Mouse (Mus musculus) layer of hippocampus, adult 9-11 months (tissue): ENCODE results near the gene Rad51b.

ENCODE experiments used
- DNase-seq: peaks from one replicate; pipeline ENCODE4 v3.0.0; 2022

The Rad51b gene

DNA sequence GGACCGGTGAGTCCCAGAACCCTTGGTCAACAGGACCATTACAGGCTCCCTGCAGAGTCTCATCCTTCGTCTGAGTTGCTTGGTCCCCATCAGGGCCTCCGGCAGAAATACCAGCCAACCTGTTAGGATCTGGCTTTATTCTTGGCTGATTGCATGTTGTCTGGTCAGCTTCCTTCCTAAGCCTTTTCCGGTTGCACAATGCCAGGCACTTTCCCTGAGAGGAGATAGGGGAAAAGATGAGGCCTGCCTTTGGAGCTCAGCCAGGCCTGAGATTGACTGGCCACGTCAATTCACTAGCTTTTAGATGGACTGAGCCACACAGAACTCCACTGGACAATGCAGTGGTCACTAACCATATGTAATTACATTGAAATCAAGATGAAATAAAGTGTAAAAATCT, 552.9 kb downstream of the Rad51b start:
- DNase-seq, result peak; percentile 64

DNA sequence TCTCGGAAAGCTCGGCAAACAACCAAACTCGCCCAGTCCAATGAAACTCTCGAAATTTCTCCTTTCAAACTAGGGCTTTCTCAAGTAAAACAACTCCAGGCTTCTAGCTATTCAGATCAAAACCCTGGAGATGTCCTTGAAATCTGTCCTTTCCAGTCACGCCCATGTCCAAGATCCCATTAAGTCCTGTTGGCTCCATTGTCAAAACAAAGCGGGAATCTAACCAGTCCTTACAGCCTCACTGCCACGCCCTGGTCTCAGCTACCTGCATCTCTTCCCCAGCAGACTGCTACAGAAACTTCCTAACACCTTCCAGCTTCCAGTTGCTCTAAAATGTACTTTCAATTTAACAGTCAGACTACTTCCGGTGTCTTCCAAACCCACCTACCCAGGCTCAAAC, 554.8 kb downstream of the Rad51b start:
- no peak for DNase-seq

DNA sequence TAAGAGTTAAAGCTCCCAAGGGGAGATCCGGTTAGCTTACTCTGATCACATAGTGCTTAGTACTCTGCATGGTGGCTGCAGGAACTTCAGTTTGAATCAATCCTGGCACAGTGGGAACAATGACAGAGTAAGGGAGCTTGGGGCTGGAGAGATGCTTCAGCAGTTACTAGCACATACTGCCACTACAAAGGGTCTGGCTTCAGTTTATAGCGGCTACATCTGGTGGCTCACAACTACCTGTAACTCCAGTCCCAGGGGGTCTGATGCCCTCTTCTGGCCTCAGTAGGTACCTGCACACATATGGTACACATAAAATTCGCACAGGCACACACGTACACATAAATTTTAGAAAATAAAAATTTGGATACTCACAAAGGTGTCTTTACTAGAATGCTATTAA, 555.5 kb downstream of the Rad51b start:
- DNase-seq, result no peak

DNA sequence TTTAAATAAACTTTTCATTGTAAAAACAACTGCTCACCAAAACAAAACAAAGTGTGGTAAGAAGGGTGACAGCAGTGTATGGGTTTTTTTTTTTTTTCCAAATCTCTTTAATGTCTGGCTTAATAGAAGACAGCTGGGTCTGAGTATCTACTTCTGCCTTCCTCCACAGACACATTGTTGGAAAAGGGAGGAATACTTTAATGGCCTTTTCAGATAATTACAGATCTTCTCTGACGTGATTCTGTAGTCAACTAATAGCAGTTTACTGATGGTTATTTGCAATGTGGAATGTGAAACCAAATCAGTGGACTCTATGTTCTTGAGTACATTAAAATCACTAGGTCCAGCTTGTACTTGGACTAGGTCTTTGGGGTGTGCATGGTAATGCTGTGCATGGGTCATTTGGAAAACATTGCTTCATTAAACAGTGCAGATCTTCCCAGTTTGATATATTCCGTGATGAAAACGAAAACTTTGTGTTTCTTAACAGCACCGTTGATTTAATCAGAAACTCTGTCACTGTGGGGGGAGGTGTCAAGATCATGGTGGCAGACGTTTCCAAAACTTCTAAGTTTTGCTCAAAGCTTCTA, 556.9 kb downstream of the Rad51b start:
- no peak for DNase-seq

DNA sequence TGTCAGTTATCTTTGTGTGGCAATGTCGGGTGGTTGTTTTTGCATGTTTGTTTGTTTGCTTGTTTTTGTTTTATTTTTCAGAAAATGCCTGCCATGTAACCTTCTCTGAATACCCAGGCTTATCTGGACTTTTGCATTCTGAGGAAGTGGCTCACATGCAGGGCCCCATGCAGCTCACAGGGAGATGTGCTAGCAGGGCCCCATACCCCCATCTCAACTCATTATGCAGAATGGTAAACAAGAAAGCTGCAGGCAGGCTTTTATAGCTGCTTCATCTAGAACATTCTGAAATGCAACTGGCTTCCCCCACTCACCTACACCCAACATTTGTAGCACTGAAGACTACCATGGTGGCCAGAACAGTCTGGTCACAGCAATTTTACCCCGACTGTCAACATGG, 557.4 kb downstream of the Rad51b start:
- no peak for DNase-seq

DNA sequence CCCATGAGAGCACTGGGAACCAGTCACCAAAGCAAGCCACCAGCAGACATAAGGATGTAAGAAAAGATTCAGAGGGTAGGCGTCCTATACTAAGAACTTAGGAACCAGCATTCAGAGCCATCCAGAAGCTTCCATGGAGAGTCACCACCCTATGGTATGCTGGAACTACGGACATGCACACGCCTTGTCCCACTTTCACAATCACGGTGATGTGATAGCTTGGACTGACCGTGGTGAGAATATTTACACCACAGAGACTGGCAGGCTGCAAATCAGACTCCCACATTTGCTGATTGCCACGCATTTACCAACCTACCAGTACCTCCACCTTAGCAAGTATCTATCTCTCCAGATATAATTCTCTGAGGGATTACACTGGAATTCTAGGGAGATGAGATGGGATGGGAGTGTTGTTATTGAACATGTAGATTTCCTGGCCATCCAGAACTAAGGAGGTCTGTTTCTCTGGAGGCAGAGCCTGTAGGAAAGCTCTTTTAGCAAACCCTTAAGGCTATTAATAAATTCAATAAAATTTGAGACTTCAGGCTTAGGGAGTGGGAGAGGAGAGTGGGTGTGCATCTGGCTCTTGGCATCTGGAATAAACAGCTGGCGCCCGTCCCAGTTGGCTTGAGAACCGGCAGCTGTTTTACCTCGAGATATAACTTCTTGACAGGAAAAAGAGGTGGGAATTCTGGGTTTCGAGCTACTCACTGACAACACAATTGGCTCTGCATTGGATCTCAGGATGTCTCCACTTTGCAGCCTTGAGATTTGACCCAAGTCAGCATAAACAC, 559.2 kb downstream of the Rad51b start:
- no peak for DNase-seq

DNA sequence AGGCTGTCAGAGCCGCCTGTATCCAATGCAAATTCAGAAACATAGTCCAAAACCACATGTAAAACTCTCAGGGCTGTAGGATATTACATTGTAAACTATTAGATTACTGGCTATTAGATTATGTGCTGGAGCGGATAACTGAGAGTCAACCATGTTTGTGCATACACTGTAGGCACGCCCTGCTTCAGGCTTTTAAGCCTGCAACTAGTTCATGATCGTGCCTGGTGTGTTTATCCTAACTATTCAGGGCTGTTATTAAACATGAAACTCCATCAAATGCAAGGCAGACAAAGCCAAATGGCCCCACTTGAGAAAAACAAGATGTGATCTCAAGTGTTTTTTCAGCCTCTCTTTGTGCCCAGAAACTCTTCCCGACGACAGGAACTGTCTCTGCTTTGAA, 560.6 kb downstream of the Rad51b start:
- DNase-seq, result no peak

DNA sequence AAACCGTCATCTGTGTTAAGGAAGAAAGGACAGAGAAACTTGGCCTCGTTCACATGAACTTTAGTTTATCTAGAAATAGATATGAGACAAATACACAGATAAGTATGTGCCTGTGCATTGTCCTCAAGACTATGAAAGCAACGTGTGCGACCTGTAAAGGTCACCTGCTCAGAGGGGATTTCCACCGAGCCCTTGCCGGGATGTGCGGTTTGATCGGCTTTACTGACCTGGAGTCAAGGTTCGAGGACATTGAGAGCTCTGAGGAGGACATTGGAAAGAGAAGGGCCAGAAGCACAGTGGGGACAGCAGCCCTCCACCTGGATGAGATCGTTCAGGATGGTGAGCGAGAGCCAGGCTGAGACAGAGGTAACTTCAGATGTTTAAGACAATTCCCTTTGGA, 561.3 kb downstream of the Rad51b start:
- no peak for DNase-seq

DNA sequence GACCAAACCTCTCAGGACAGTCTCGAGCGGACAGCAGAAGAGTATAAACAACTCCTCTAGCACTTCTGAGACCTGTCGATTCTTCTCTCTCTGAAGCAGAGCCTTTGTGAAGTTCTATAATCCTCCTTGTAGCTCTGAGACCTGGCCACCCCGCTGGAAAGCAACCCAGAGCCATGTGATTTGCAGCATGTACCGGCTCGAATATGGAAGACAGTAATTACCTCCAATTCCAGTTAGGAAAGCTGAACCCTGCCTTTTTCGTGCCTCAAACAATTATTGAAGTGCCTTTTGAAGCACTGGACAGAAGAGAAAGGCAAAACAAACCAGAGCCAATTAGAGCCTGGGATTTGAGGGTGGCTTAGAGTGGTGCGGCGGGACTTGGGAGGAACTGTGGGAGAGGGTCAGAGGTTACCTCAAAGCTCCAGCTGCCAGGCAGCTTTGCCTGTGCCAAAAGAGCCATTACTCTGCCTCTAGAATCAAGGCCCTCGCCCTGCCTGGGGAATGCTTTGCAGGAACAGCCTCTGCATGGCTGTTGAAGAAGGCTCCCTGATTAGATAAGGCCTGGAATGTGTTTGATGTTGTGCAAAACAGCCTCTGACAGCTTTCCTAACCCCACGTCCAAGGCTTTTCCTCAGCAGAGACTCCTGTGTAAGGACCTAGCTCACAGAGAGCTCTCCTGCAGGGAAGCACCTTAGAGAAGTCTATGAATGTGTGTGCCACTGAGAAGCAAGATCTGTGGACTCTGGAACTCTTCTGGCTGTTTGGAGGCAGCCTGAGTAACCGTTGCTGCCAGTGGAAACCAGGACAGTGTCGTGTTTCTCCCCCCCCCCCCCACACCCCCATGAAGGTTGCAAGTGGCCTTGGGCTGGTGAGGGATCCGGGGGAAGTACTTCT, 562.5 kb downstream of the Rad51b start:
- DNase-seq, result no peak

DNA sequence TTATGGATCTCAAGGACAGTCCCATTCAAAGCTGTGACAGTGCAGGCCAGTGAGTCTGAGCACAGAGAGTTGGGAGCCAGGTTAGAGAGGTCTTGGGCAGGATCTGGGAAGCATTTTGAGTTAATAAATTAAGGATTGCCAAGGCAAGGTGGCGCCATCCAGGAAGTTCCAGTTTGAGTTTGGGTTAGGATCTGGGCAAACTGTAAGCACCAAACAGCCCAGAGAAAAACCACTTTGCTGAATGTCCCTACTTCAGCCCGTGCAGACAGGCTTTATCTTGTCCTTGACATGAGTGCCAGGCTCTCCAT, 563.1 kb downstream of the Rad51b start:
- DNase-seq, result no peak
